Mouse (Mus musculus): ENCODE data around the gene Arpp19. TPM values are rescaled to one million over a fixed set of nuclear protein-coding genes. Genes with fewer than 3 reads are reported as not detected.

Gene Arpp19
- polyA plus RNA-seq, 1 experiment from 2014 or later = 228 TPM

- Histone ChIP-seq H3K36me3 (no peaks in the 10 kb centered on the region), H3K4me3 (peak overlapping the region; percentile 88), H3K27ac (replicated peaks) (peak overlapping the region; percentile 96), H3K27me3 (no peaks in the 10 kb centered on the region), H3K4me2 (peak overlapping the region; percentile 62), H3K4me1 (replicated peaks) (peaks cover 38% of the 10 kb centered on the region), H3K9ac (peak overlapping the region; percentile 97), H3K9me3 (no peaks in the 10 kb centered on the region)
- 15% methylated on average over 3 of the region's 3 CpGs for WGBS
- no peak for ATAC-seq (ENCODE audit: low read depth)
These were observed 34.9 kb downstream of the Arpp19 start for GRCm38 (mm10) chr9:75072361-75072760.

- Histone ChIP-seq H3K9ac (no peak overlapping the region), H3K27ac (replicated peaks) (no peak overlapping the region), H3K9me3 (no peaks in the 10 kb centered on the region), H3K27me3 (no peaks in the 10 kb centered on the region), H3K4me1 (replicated peaks) (peaks cover 31% of the 10 kb centered on the region), H3K4me2 (no peak overlapping the region), H3K4me3 (no peak overlapping the region), H3K36me3 (no peaks in the 10 kb centered on the region)
- 0 out of 2 replicates have a peak, but pooled peaks have one; percentile 36 for ATAC-seq (ENCODE audit: low read depth)
These were observed 39.8 kb downstream of the Arpp19 start for GRCm38 (mm10) chr9:75077191-75077590.

GRCm38 (mm10) chr9:75085242-75085824 lies 47.9 kb downstream of the Arpp19 start:
- H3K9me3 ChIP-seq = no peaks in the 10 kb centered on the region
- H3K27ac ChIP-seq (replicated peaks) = peak overlapping the region; percentile 38; the same call in 1 of the 2 replicates
- 33% methylated on average over 5 of the region's 5 CpGs for WGBS
- H3K36me3 ChIP-seq = no peaks in the 10 kb centered on the region
- H3K4me1 ChIP-seq (replicated peaks) = peaks cover 18% of the 10 kb centered on the region
- no peak overlapping the region for H3K4me2 ChIP-seq
- no peak overlapping the region for H3K4me3 ChIP-seq
- peak; percentile 59 for ATAC-seq (ENCODE audit: low read depth)
- H3K27me3 ChIP-seq = no peaks in the 10 kb centered on the region
- H3K9ac ChIP-seq = no peak overlapping the region

GRCm38 (mm10) chr9:75087823-75088222 lies 50.4 kb downstream of the Arpp19 start:
- Histone ChIP-seq H3K4me3 (no peak overlapping the region), H3K4me1 (replicated peaks) (peaks cover 22% of the 10 kb centered on the region), H3K27ac (replicated peaks) (0 out of 2 replicates have a peak overlapping the region, but pooled peaks have one; percentile 15), H3K9me3 (no peaks in the 10 kb centered on the region), H3K4me2 (no peak overlapping the region), H3K36me3 (no peaks in the 10 kb centered on the region), H3K9ac (no peak overlapping the region), H3K27me3 (no peaks in the 10 kb centered on the region)
- ATAC-seq (ENCODE audit: low read depth) = no peak
- 56% methylated on average over 2 of the region's 2 CpGs for WGBS

GRCm38 (mm10) chr9:75089285-75089684 lies 51.9 kb downstream of the Arpp19 start:
- Histone ChIP-seq H3K4me3 (no peak overlapping the region), H3K36me3 (no peaks in the 10 kb centered on the region), H3K9ac (no peak overlapping the region), H3K27me3 (no peaks in the 10 kb centered on the region), H3K4me1 (replicated peaks) (peaks cover 24% of the 10 kb centered on the region), H3K9me3 (no peaks in the 10 kb centered on the region), H3K4me2 (no peak overlapping the region), H3K27ac (replicated peaks) (no peak overlapping the region)
- ATAC-seq (ENCODE audit: low read depth) = no peak
- 79% methylated on average over 3 of the region's 3 CpGs for whole genome bisulfite sequencing

GRCm38 (mm10) chr9:75092134-75092533 lies 54.7 kb downstream of the Arpp19 start:
- Histone ChIP-seq H3K4me3 (no peak overlapping the region), H3K27me3 (no peaks in the 10 kb centered on the region), H3K4me2 (no peak overlapping the region), H3K27ac (replicated peaks) (no peak overlapping the region), H3K9me3 (no peaks in the 10 kb centered on the region), H3K4me1 (replicated peaks) (peaks cover 6% of the 10 kb centered on the region), H3K9ac (no peak overlapping the region), H3K36me3 (no peaks in the 10 kb centered on the region)
- 83% methylated on average over 1 of the region's 1 CpGs for WGBS
- no peak for ATAC-seq (ENCODE audit: low read depth)

- Histone ChIP-seq H3K4me2 (no peak overlapping the region), H3K36me3 (peaks cover 4% of the 10 kb centered on the region; the same call in 1 of the 2 replicates), H3K4me1 (replicated peaks) (peaks cover 6% of the 10 kb centered on the region; the same call in 1 of the 2 replicates), H3K27ac (replicated peaks) (no peak overlapping the region), H3K9ac (no peak overlapping the region), H3K4me3 (no peak overlapping the region), H3K27me3 (no peaks in the 10 kb centered on the region), H3K9me3 (no peaks in the 10 kb centered on the region)
- ATAC-seq (ENCODE audit: low read depth) = no peak
- WGBS = 85% methylated on average over 3 of the region's 3 CpGs
These were observed 57.3 kb downstream of the Arpp19 start for GRCm38 (mm10) chr9:75094762-75095161.

- Histone ChIP-seq H3K27ac (replicated peaks) (no peak overlapping the region), H3K4me3 (no peak overlapping the region), H3K9me3 (no peaks in the 10 kb centered on the region), H3K27me3 (no peaks in the 10 kb centered on the region), H3K36me3 (peaks cover 4% of the 10 kb centered on the region; the same call in 1 of the 2 replicates), H3K4me2 (no peak overlapping the region), H3K4me1 (replicated peaks) (no peaks in the 10 kb centered on the region; the same call in 1 of the 2 replicates), H3K9ac (no peak overlapping the region)
- ATAC-seq (ENCODE audit: low read depth) = no peak
- WGBS = 95% methylated on average over 9 of the region's 9 CpGs
These were observed 61.5 kb downstream of the Arpp19 start for GRCm38 (mm10) chr9:75098937-75099336.

GRCm38 (mm10) chr9:75100157-75100781 lies 62.9 kb downstream of the Arpp19 start:
- Histone ChIP-seq H3K9ac (no peak overlapping the region), H3K4me1 (replicated peaks) (no peaks in the 10 kb centered on the region; the same call in 1 of the 2 replicates), H3K36me3 (peaks cover 4% of the 10 kb centered on the region; the same call in 1 of the 2 replicates), H3K9me3 (no peaks in the 10 kb centered on the region), H3K27ac (replicated peaks) (no peak overlapping the region), H3K4me3 (no peak overlapping the region), H3K27me3 (no peaks in the 10 kb centered on the region), H3K4me2 (no peak overlapping the region)
- ATAC-seq (ENCODE audit: low read depth) = no peak
- WGBS = 95% methylated on average over 8 of the region's 8 CpGs

- Histone ChIP-seq H3K4me2 (no peak overlapping the region), H3K36me3 (peaks cover 4% of the 10 kb centered on the region; the same call in 1 of the 2 replicates), H3K4me1 (replicated peaks) (no peaks in the 10 kb centered on the region; the same call in 1 of the 2 replicates), H3K27ac (replicated peaks) (no peak overlapping the region), H3K4me3 (no peak overlapping the region), H3K9ac (no peak overlapping the region), H3K27me3 (no peaks in the 10 kb centered on the region), H3K9me3 (no peaks in the 10 kb centered on the region)
- no peak for ATAC-seq (ENCODE audit: low read depth)
These were observed 64.7 kb downstream of the Arpp19 start for GRCm38 (mm10) chr9:75102131-75102530.

Data from neural tube, embryonic 13.5 days (tissue).